Mouse (Mus musculus) CH12.LX (cell line): ENCODE data around the gene Cep295. TPM values are rescaled to one million over a fixed set of nuclear protein-coding genes. Genes with fewer than 3 reads are reported as not detected.

Experiments
- DNase-seq: peaks from one replicate; pipeline ENCODE4 v3.0.0-alpha.2; 2013; ENCODE audit errors: extremely low read depth
- H3K27ac ChIP-seq: 2 replicates; pipeline ENCODE4 v1.5.1; 2012; ENCODE audit warnings: low read depth, mild to moderate bottlenecking, control low read depth, moderate library complexity; ENCODE audit not compliant: insufficient read depth
- H3K27me3 ChIP-seq: replicated peaks from 2 replicates; pipeline ENCODE3; 2012; ENCODE audit warnings: inconsistent platforms
- H3K36me3 ChIP-seq, 2 experiments: replicated peaks in 1 of 2; 2 replicates each; pipeline versions ENCODE3 to v1.6.1; 2012; ENCODE audit warnings: inconsistent platforms in 1 of 2, low read length in 1 of 2, mild to moderate bottlenecking in 1 of 2, mixed read lengths in 1 of 2, moderate library complexity in 1 of 2; ENCODE audit not compliant: control insufficient read depth in 1 of 2, insufficient read depth in 1 of 2
- H3K4me1 ChIP-seq, 2 experiments: 2 replicates each; pipeline ENCODE4 v1.6.1; 2012; ENCODE audit warnings: inconsistent platforms in 1 of 2, moderate library complexity in 1 of 2; ENCODE audit not compliant: insufficient read depth in 2 of 2, control insufficient read depth in 1 of 2
- H3K4me2 ChIP-seq: 2 replicates; pipeline ENCODE4 v1.6.1; 2012; ENCODE audit warnings: low read depth, mild to moderate bottlenecking, control low read depth; ENCODE audit not compliant: poor library complexity, insufficient read depth, severe bottlenecking
- H3K4me3 ChIP-seq, 3 experiments: fragments of 150-350 bp in 1 of 3; sonication (generic) in 1 of 3; replicated peaks in 1 of 3; 2 replicates each; pipeline versions ENCODE3 to v1.5.1; 2011 to 2012; ENCODE audit warnings: low read depth in 2 of 3, low read length in 2 of 3, mild to moderate bottlenecking in 2 of 3, moderate library complexity in 2 of 3, control low read depth in 1 of 3, improper control_type of control experiment in 1 of 3, inconsistent platforms in 1 of 3, mixed read lengths in 1 of 3; ENCODE audit not compliant: poor library complexity in 1 of 3
- H3K79me2 ChIP-seq: replicated peaks from 2 replicates; pipeline ENCODE4 v1.6.1; 2012; ENCODE audit warnings: mild to moderate bottlenecking, moderate library complexity; ENCODE audit not compliant: control insufficient read depth, poor library complexity, insufficient read depth, severe bottlenecking; ENCODE audit errors: extremely low read depth
- H3K9ac ChIP-seq: 2 replicates; pipeline ENCODE4 v1.6.1; 2012; ENCODE audit warnings: low read depth, mild to moderate bottlenecking, control low read depth, moderate library complexity; ENCODE audit not compliant: insufficient read depth
- H3K9me3 ChIP-seq: replicated peaks from 2 replicates; pipeline ENCODE3; 2012; ENCODE audit warnings: low read length, inconsistent platforms, mixed read lengths
- BHLHE40 ChIP-seq: IDR thresholded peaks from 2 replicates; pipeline ENCODE4 v1.6.1; 2011; ENCODE audit warnings: mild to moderate bottlenecking, low read depth, low read length, improper control_type of control experiment
- CHD1 ChIP-seq: IDR thresholded peaks from 2 replicates; pipeline ENCODE4 v1.6.1; 2012; ENCODE audit warnings: low read depth, low read length, improper control_type of control experiment, inconsistent platforms
- CHD2 ChIP-seq: IDR thresholded peaks from 2 replicates; pipeline ENCODE4 v1.6.1; 2011; ENCODE audit warnings: low read length, improper control_type of control experiment
- CTCF ChIP-seq, 2 experiments: IDR thresholded peaks in 1 of 2; conservative IDR thresholded peaks in 1 of 2; 2 replicates each; pipeline ENCODE4 v1.5.1; 2011 to 2012; ENCODE audit warnings: low read depth in 2 of 2, low read length in 2 of 2, improper control_type of control experiment in 1 of 2, inconsistent platforms in 1 of 2, mild to moderate bottlenecking in 1 of 2, moderate library complexity in 1 of 2
- E2F4 ChIP-seq: IDR thresholded peaks from 2 replicates; pipeline ENCODE4 v1.6.1; 2011; ENCODE audit warnings: low read depth, low read length, improper control_type of control experiment; ENCODE audit not compliant: insufficient replicate concordance
- ELF1 ChIP-seq: IDR thresholded peaks from 2 replicates; pipeline ENCODE4 v1.6.1; 2014; ENCODE audit warnings: low read depth, mild to moderate bottlenecking, inconsistent platforms, low read length, improper control_type of control experiment
- EP300 ChIP-seq: IDR thresholded peaks from 2 replicates; pipeline ENCODE4 v1.6.1; 2011; ENCODE audit warnings: low read length, improper control_type of control experiment
- ETS1 ChIP-seq: conservative IDR thresholded peaks from 2 replicates; pipeline ENCODE4 v1.6.1; 2012; ENCODE audit warnings: low read depth, mild to moderate bottlenecking, inconsistent platforms, low read length, improper control_type of control experiment, moderate library complexity
- GABPA ChIP-seq: IDR thresholded peaks from 2 replicates; pipeline ENCODE4 v1.6.1; 2012; ENCODE audit warnings: low read depth, low read length, improper control_type of control experiment, inconsistent platforms; ENCODE audit not compliant: insufficient replicate concordance
- HCFC1 ChIP-seq: IDR thresholded peaks from 2 replicates; pipeline ENCODE4 v1.6.1; 2012; ENCODE audit warnings: low read depth, mild to moderate bottlenecking, inconsistent platforms, low read length, improper control_type of control experiment
- IRF4 ChIP-seq: IDR thresholded peaks from 2 replicates; pipeline ENCODE4 v1.6.1; 2014; ENCODE audit warnings: low read depth, mild to moderate bottlenecking, inconsistent platforms, low read length, improper control_type of control experiment
- JUN ChIP-seq: IDR thresholded peaks from 2 replicates; pipeline ENCODE4 v1.6.1; 2011; ENCODE audit warnings: low read depth, mild to moderate bottlenecking, low read length, improper control_type of control experiment, moderate library complexity; ENCODE audit not compliant: insufficient read depth
- JUND ChIP-seq: conservative IDR thresholded peaks from 2 replicates; pipeline ENCODE4 v1.6.1; 2011; ENCODE audit warnings: low read depth, low read length, improper control_type of control experiment
- KAT2A ChIP-seq: IDR thresholded peaks from 2 replicates; pipeline ENCODE4 v1.6.1; 2012; ENCODE audit warnings: low read length, improper control_type of control experiment, inconsistent platforms; ENCODE audit not compliant: insufficient replicate concordance
- MAFK ChIP-seq: IDR thresholded peaks from 2 replicates; pipeline ENCODE4 v1.6.1; 2011; ENCODE audit warnings: low read length, improper control_type of control experiment; ENCODE audit not compliant: insufficient replicate concordance
- MAX ChIP-seq: IDR thresholded peaks from 2 replicates; pipeline ENCODE4 v1.6.1; 2011; ENCODE audit warnings: low read length, improper control_type of control experiment
- MAZ ChIP-seq: IDR thresholded peaks from 2 replicates; pipeline ENCODE4 v1.6.1; 2012; ENCODE audit warnings: low read depth, mild to moderate bottlenecking, inconsistent platforms, low read length, improper control_type of control experiment, moderate library complexity
- MEF2A ChIP-seq: IDR thresholded peaks from 2 replicates; pipeline ENCODE4 v1.6.1; 2014; ENCODE audit warnings: low read depth, mild to moderate bottlenecking, inconsistent platforms, low read length, improper control_type of control experiment, borderline replicate concordance
- MXI1 ChIP-seq: IDR thresholded peaks from 2 replicates; pipeline ENCODE4 v1.6.1; 2011; ENCODE audit warnings: mild to moderate bottlenecking, low read depth, low read length, improper control_type of control experiment
- MYC ChIP-seq: IDR thresholded peaks from 2 replicates; pipeline ENCODE4 v1.6.1; 2011; ENCODE audit warnings: low read depth, mild to moderate bottlenecking, improper control_type of control experiment, low read length
- NELFE ChIP-seq: IDR thresholded peaks from 2 replicates; pipeline ENCODE4 v1.6.1; 2011; ENCODE audit warnings: low read depth, low read length, improper control_type of control experiment
- NRF1 ChIP-seq: IDR thresholded peaks from 2 replicates; pipeline ENCODE4 v1.6.1; 2014; ENCODE audit warnings: low read depth, mild to moderate bottlenecking, inconsistent platforms, low read length, improper control_type of control experiment, moderate library complexity
- PAX5 ChIP-seq: IDR thresholded peaks from 2 replicates; pipeline ENCODE4 v1.6.1; 2012; ENCODE audit warnings: low read length, inconsistent platforms, mixed read lengths
- POLR2A ChIP-seq: IDR thresholded peaks from 2 replicates; pipeline ENCODE4 v1.6.1; 2011; ENCODE audit warnings: low read depth, mild to moderate bottlenecking, improper control_type of control experiment, low read length
- POLR2AphosphoS2 ChIP-seq: IDR thresholded peaks from 2 replicates; pipeline ENCODE4 v1.6.1; 2011; ENCODE audit warnings: low read depth, low read length, improper control_type of control experiment
- RAD21 ChIP-seq: IDR thresholded peaks from 2 replicates; pipeline ENCODE4 v1.6.1; 2011; ENCODE audit warnings: low read depth, mild to moderate bottlenecking, low read length, improper control_type of control experiment, moderate library complexity
- RCOR1 ChIP-seq: conservative IDR thresholded peaks from 2 replicates; pipeline ENCODE4 v1.6.1; 2012; ENCODE audit warnings: low read depth, mild to moderate bottlenecking, inconsistent platforms, low read length, improper control_type of control experiment
- SIN3A ChIP-seq: IDR thresholded peaks from 2 replicates; pipeline ENCODE4 v1.6.1; 2012; ENCODE audit warnings: low read length, improper control_type of control experiment, inconsistent platforms
- SMC3 ChIP-seq: IDR thresholded peaks from 2 replicates; pipeline ENCODE4 v1.6.1; 2011; ENCODE audit warnings: low read depth, low read length, improper control_type of control experiment
- TBP ChIP-seq: conservative IDR thresholded peaks from 2 replicates; pipeline ENCODE4 v1.6.1; 2011; ENCODE audit warnings: low read depth, low read length, improper control_type of control experiment
- TCF12 ChIP-seq: IDR thresholded peaks from 2 replicates; pipeline ENCODE4 v1.6.1; 2014; ENCODE audit warnings: low read depth, mild to moderate bottlenecking, inconsistent platforms, low read length, improper control_type of control experiment
- UBTF ChIP-seq: IDR thresholded peaks from 2 replicates; pipeline ENCODE4 v1.6.1; 2012; ENCODE audit warnings: low read depth, mild to moderate bottlenecking, inconsistent platforms, low read length, improper control_type of control experiment, moderate library complexity
- USF1 ChIP-seq: IDR thresholded peaks from 2 replicates; pipeline ENCODE4 v1.6.1; 2014; ENCODE audit warnings: low read depth, mild to moderate bottlenecking, inconsistent platforms, low read length, improper control_type of control experiment
- USF2 ChIP-seq: conservative IDR thresholded peaks from 2 replicates; pipeline ENCODE4 v1.6.1; 2011; ENCODE audit warnings: low read depth, low read length, improper control_type of control experiment
- ZC3H11A ChIP-seq: IDR thresholded peaks from 2 replicates; pipeline ENCODE4 v1.6.1; 2012; ENCODE audit warnings: low read depth, mild to moderate bottlenecking, inconsistent platforms, low read length, improper control_type of control experiment
- ZKSCAN1 ChIP-seq: IDR thresholded peaks from 2 replicates; pipeline ENCODE4 v1.6.1; 2012; ENCODE audit warnings: low read depth, inconsistent platforms, low read length, improper control_type of control experiment, borderline replicate concordance
- ZMIZ1 ChIP-seq: IDR thresholded peaks from 2 replicates; pipeline ENCODE4 v1.6.1; 2012; ENCODE audit warnings: low read depth, mild to moderate bottlenecking, inconsistent platforms, low read length, improper control_type of control experiment
- ZNF384 ChIP-seq: IDR thresholded peaks from 2 replicates; pipeline ENCODE4 v1.6.1; 2012; ENCODE audit warnings: low read depth, low read length, improper control_type of control experiment, inconsistent platforms
- dilution Hi-C: fragments of 300-500 bp; cut with MboI; formaldehyde crosslinking; loops from 2 replicates; pipeline ENCODE4 v1.14.3; 2020; ENCODE audit warnings: low sequenced_read_pairs; ENCODE audit not compliant: extremely low pct_unique_long_range_greater_than_20kb, extremely low pct_ligation_motif_present
- in situ Hi-C: fragments of 300-500 bp; cut with MboI; formaldehyde crosslinking; loops from 3 replicates; pipeline ENCODE4 v1.14.3; 2019; ENCODE audit warnings: low sequenced_read_pairs, low pct_ligation_motif_present, low pct_unique_long_range_greater_than_20kb, mixed read lengths
- polyA plus RNA-seq: library from polyadenylated mRNA; unstranded; fragments of >175 nt; gene quantifications from 2 replicates; pipeline ENCODE4 v1.2.1, GENCODE M21; 2012; ENCODE audit warnings: low read depth; ENCODE audit not compliant: insufficient read length
- total RNA-seq, 2 experiments: library from RNA; depleted of rRNA; stranded (reverse); fragments of 300-350 nt in 1 of 2; fragments of >200 nt in 1 of 2; gene quantifications; 2 replicates each; pipeline ENCODE4 v1.2.3; 2012 to 2014

Cep295 gene
- total RNA-seq (2012; rRNA removed) (20.4 and 23.8 TPM in 2 replicates), total RNA-seq (2014; rRNA removed) (27.1 and 27.2 TPM in 2 replicates), polyA plus RNA-seq (29.9 and 31.4 TPM in 2 replicates)

DNA sequence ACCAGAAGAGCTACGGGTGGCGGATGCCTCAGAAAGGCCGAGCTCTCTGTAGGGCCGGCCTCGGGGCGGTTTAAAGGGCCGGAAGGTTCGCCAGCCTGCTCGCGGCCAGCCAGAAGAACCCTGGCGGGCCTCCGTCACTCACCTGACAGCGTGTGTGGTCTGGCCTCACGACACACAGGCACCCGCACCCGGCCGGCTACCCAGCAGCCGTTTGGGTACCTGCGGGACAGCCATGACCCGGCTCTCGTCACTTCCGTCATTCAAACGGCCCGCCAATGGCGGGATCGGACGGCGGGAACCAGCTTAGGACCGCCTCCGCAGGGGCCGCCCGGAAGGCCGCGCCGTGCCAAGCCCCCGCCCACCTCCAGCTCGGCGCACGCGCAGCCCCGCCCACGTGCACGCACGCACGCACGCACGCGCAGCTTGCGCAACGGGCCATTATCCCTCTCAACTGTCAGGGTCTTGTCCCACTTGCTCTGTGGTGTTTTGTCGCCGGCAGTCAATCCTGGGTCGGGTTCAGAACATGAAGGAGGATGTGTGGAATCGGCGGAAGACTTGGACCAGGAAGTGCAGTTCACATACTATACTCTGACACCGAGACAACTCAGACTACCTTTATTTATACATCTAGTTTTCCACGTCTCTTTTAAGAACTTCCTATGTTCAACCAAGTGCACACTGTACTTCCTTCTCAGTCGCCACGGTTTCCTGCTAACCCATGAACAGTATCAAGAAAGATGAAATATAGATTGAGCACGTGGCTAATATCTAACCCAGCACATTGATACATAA is at the start of gene Cep295:
Gene Cep295, minus strand, starts transcription at position 305 of the 792 bp plus-strand sequence.
- Histone ChIP-seq H3K79me2 (peaks cover 19% of the 10 kb centered on the region), H3K9ac (peak within 1 kb of the TSS; percentile 84), H3K36me3 (peaks cover 4 to 21% of the 10 kb centered on the region in 2 experiments), H3K4me1 (peaks cover 3 to 24% of the 10 kb centered on the region in 2 experiments; a peak in 3 of 4 replicates), H3K9me3 (no peaks in the 10 kb centered on the region), H3K27me3 (no peaks in the 10 kb centered on the region), H3K4me2 (peak within 1 kb of the TSS; percentile 84), H3K4me3 (peak within 1 kb of the TSS; percentile 86 to 99 (median 98)), H3K27ac (peak within 1 kb of the TSS; percentile 38)
- peak; percentile 93 for DNase-seq
- no peak for TF ChIP-seq JUND
- no peak for TF ChIP-seq GABPA
- peak; percentile 59 for TF ChIP-seq TBP
- TF ChIP-seq ZKSCAN1 = no peak
- TF ChIP-seq MYC = peak; percentile 61; the same call in 1 of the 2 replicates
- TF ChIP-seq MAX = peak; percentile 66
- TF ChIP-seq HCFC1 = peak; percentile 68
- TF ChIP-seq SMC3 = no peak
- no peak for TF ChIP-seq MAZ
- no peak for TF ChIP-seq JUN
- peak; percentile 99 for TF ChIP-seq POLR2A
- TF ChIP-seq SIN3A = peak; percentile 75; the same call in 1 of the 2 replicates
- no peak for TF ChIP-seq UBTF
- TF ChIP-seq CHD2 = no peak
- no peak for TF ChIP-seq RAD21
- 0 out of 2 replicates have a peak, but pooled peaks have one; percentile 6 for TF ChIP-seq ZNF384
- no peak for TF ChIP-seq ZC3H11A
- TF ChIP-seq TCF12 = peak; percentile 89
- TF ChIP-seq IRF4 = 0 out of 2 replicates have a peak, but pooled peaks have one; percentile 40
- no peak for TF ChIP-seq MEF2A
- TF ChIP-seq E2F4 = peak; percentile 87; the same call in 1 of the 2 replicates
- no peak; the same call in 1 of the 2 replicates for TF ChIP-seq USF2
- peak; percentile 97 for TF ChIP-seq NELFE
- TF ChIP-seq KAT2A = peak; percentile 81; the same call in 1 of the 2 replicates
- TF ChIP-seq ETS1 = no peak
- peak; percentile 85; the same call in 1 of the 2 replicates for TF ChIP-seq ZMIZ1
- peak; percentile 88; the same call in 1 of the 2 replicates for TF ChIP-seq POLR2AphosphoS2
- peak; percentile 40 for TF ChIP-seq USF1
- no peak for TF ChIP-seq RCOR1
- TF ChIP-seq CHD1 = no peak
- no peak for TF ChIP-seq PAX5
- TF ChIP-seq NRF1 = peak; percentile 100
- no peak for TF ChIP-seq MAFK
- TF ChIP-seq BHLHE40 = peak; percentile 91
- peak; percentile 74 for TF ChIP-seq MXI1
- no peak for TF ChIP-seq EP300
- no peak for TF ChIP-seq CTCF (conservative IDR thresholded peaks at IDR 0.05 in 1 of 2, IDR thresholded peaks at IDR 0.05 in 1 of 2; ENCODE audit: low read depth in 2 of 2, low read length in 2 of 2)
- peak; percentile 94 for TF ChIP-seq ELF1
- dilution Hi-C loops = no loop called here
- in situ Hi-C loops = no loop called here
